Mouse (Mus musculus): Measurements from ENCODE around the gene Ipmk. TPM values are rescaled to one million over a fixed set of nuclear protein-coding genes. Genes with fewer than 3 reads are reported as not detected.

Gene Ipmk
- 16.1 and 16.7 TPM in 2 replicates for polyA plus RNA-seq (2016; fragmentation: Nextera tagmentation; extraction: Ambion mirVana)

DNA sequence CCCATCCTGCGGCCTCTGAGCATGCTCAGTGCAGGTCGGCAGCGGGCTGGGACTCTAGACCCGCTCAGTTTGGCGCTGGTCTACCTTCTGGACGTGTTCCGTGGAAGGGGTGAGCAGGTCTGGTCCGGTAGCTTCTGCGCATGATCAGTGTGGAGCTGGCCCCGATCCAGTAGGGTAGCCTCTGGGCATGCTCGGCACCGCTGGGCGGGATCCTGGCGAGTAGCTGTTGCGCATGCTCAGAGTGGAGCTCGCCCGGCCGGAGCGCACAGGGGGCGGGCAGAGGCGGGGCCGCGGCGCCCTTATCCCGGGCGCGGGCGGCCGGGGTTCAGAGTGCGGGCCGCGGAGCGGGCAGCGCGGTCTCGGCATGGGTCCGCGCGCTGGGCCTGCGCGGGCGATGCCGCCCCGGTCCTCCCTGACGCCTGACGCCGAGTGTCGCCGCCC is at the start of gene Ipmk:
TSS of gene Ipmk (plus strand) at position 255 of the 441 bp plus-strand sequence.
- under 1% methylated on average over 32 of the region's 49 CpGs for WGBS
- H3K9me3 ChIP-seq = no peaks in the 10 kb centered on the region
- peak; percentile 92 for ATAC-seq (ENCODE audit: insufficient number of reproducible peaks, insufficient read depth, low FRiP score, low TSS enrichment)
- H3K9ac ChIP-seq = peak within 1 kb of the TSS; percentile 91
- H3K4me3 ChIP-seq = peak within 1 kb of the TSS; percentile 93
- no peaks in the 10 kb centered on the region for H3K27me3 ChIP-seq
- peak within 1 kb of the TSS; percentile 78 for H3K27ac ChIP-seq
- H3K4me1 ChIP-seq = peaks cover 16% of the 10 kb centered on the region
- no peaks in the 10 kb centered on the region for H3K36me3 ChIP-seq
- H3K4me2 ChIP-seq (replicated peaks) = peak within 1 kb of the TSS; percentile 97

- Histone ChIP-seq H3K4me3 (no peak overlapping the region), H3K36me3 (no peaks in the 10 kb centered on the region), H3K9ac (no peak overlapping the region), H3K27ac (no peak overlapping the region), H3K9me3 (no peaks in the 10 kb centered on the region), H3K4me2 (replicated peaks) (no peak overlapping the region), H3K4me1 (no peaks in the 10 kb centered on the region), H3K27me3 (no peaks in the 10 kb centered on the region)
- WGBS = 81% methylated on average over 16 of the region's 16 CpGs
- ATAC-seq (ENCODE audit: insufficient number of reproducible peaks, insufficient read depth, low FRiP score, low TSS enrichment) = no peak
These were observed 47.4 kb upstream of the Ipmk start for GRCm38 (mm10) chr10:71300161-71300560.

- no peak overlapping the region for H3K4me3 ChIP-seq
- no peaks in the 10 kb centered on the region for H3K4me1 ChIP-seq
- 27% methylated on average over 5 of the region's 5 CpGs for WGBS
- H3K36me3 ChIP-seq = no peaks in the 10 kb centered on the region
- H3K27me3 ChIP-seq = no peaks in the 10 kb centered on the region
- H3K9me3 ChIP-seq = no peaks in the 10 kb centered on the region
- H3K27ac ChIP-seq = no peak overlapping the region
- ATAC-seq (ENCODE audit: insufficient number of reproducible peaks, insufficient read depth, low FRiP score, low TSS enrichment) = no peak
- H3K4me2 ChIP-seq (replicated peaks) = no peak overlapping the region
- H3K9ac ChIP-seq = no peak overlapping the region
These were observed 45.1 kb upstream of the Ipmk start for GRCm38 (mm10) chr10:71302490-71302889.

DNA sequence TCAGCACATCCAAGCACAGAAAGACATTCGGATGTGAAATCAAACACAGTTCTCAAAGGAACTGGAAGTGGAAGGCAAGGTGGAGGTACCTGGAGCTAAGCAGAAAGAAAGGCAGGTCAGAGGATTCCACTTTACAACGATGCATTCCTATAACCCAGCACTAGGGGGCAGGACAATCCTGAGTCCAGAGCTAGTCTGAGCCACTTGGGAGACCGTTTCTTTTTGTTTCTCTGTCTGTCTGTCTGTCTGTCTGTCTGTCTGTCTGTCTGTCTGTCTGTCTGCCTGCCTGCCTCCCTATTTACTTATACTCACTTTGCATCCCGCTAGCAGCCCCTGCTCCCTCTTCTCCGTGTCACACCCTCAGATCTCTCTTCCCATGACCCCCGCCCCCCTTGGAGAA is 41.4 kb upstream of the Ipmk start:
- Histone ChIP-seq H3K36me3 (no peaks in the 10 kb centered on the region), H3K9me3 (no peaks in the 10 kb centered on the region), H3K9ac (no peak overlapping the region), H3K4me3 (no peak overlapping the region), H3K27ac (no peak overlapping the region), H3K4me2 (replicated peaks) (peak overlapping the region; percentile 43), H3K27me3 (no peaks in the 10 kb centered on the region), H3K4me1 (no peaks in the 10 kb centered on the region)
- ATAC-seq (ENCODE audit: insufficient number of reproducible peaks, insufficient read depth, low FRiP score, low TSS enrichment) = no peak
- WGBS = 18% methylated on average over 6 of the region's 6 CpGs

DNA sequence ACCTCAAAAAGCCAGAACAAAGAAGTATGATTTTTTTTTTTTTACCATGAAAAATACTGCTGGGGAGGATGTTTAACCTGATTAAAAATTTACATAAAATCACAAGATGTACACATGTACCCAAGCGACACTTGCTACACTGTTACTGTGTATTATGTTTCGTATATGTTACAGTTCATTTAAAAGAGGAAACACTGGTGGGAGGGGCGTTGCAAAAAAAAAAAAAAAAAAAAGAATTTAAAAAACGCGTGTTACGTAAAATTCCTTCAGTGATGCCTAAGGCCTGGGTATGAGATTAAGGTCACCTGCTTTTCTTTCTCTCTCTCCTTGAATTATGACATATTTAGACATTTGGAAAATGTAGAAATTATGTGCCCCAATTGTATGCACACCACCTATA is 40.8 kb upstream of the Ipmk start:
- H3K9ac ChIP-seq = no peak overlapping the region
- H3K4me1 ChIP-seq = no peaks in the 10 kb centered on the region
- no peaks in the 10 kb centered on the region for H3K36me3 ChIP-seq
- H3K9me3 ChIP-seq = no peaks in the 10 kb centered on the region
- no peaks in the 10 kb centered on the region for H3K27me3 ChIP-seq
- ATAC-seq (ENCODE audit: insufficient number of reproducible peaks, insufficient read depth, low FRiP score, low TSS enrichment) = no peak
- no peak overlapping the region for H3K4me3 ChIP-seq
- H3K27ac ChIP-seq = no peak overlapping the region
- no peak overlapping the region for H3K4me2 ChIP-seq (replicated peaks)
- WGBS = 71% methylated on average over 6 of the region's 6 CpGs

- Histone ChIP-seq H3K4me1 (no peaks in the 10 kb centered on the region), H3K9ac (no peak overlapping the region), H3K9me3 (no peaks in the 10 kb centered on the region), H3K4me2 (replicated peaks) (no peak overlapping the region), H3K36me3 (no peaks in the 10 kb centered on the region), H3K27me3 (no peaks in the 10 kb centered on the region), H3K4me3 (no peak overlapping the region), H3K27ac (no peak overlapping the region)
- no peak for ATAC-seq (ENCODE audit: insufficient number of reproducible peaks, insufficient read depth, low FRiP score, low TSS enrichment)
- 94% methylated on average over 5 of the region's 5 CpGs for WGBS
These were observed 39.4 kb upstream of the Ipmk start for GRCm38 (mm10) chr10:71308199-71308598.

DNA sequence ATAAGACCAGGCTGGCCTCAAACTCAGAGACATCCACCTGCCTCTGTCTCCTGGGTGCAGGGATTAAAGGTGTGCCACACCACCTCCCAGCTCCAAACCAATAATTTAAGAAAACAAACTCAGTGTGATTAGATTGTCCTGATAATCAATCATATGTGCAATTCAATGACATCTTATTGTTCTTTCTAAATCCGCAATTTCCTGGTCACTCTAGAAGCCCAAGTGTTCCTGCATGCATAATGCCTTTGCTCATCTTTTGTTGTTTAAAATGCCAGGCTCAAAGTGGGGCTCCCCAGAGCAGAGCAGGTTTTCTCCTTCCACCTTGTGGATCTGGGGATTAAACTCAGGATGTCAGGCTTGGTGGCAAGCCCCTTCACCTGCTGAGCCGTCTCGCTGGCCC is 37.3 kb upstream of the Ipmk start:
- Histone ChIP-seq H3K4me1 (no peaks in the 10 kb centered on the region), H3K27me3 (no peaks in the 10 kb centered on the region), H3K9me3 (no peaks in the 10 kb centered on the region), H3K4me3 (no peak overlapping the region), H3K27ac (no peak overlapping the region), H3K9ac (no peak overlapping the region), H3K4me2 (replicated peaks) (no peak overlapping the region), H3K36me3 (no peaks in the 10 kb centered on the region)
- 64% methylated on average over 3 of the region's 3 CpGs for whole genome bisulfite sequencing
- ATAC-seq (ENCODE audit: insufficient number of reproducible peaks, insufficient read depth, low FRiP score, low TSS enrichment) = no peak

DNA sequence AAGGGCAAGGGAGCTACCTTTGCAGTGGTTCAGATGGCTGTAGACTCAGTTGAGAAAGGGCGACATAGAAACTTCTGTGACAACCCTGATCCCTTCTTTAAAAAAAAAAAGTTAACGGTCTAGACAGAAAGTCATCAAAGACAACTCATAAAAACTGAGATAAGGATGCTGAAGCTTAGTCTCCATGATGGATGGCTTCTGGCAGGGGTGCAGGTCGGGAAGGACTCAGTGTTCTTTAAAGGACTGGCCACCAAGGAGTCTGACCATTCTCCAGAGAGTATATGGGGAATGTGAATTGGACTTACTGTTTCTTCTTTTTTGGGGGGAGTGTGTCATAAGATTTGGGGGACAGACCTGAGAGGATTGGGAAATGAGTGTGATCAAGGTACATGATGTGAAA is 33.0 kb upstream of the Ipmk start:
- Histone ChIP-seq H3K9me3 (no peaks in the 10 kb centered on the region), H3K9ac (no peak overlapping the region), H3K4me2 (replicated peaks) (no peak overlapping the region), H3K27me3 (no peaks in the 10 kb centered on the region), H3K4me1 (no peaks in the 10 kb centered on the region), H3K27ac (no peak overlapping the region), H3K36me3 (no peaks in the 10 kb centered on the region), H3K4me3 (no peak overlapping the region)
- WGBS = 83% methylated on average over 3 of the region's 3 CpGs
- ATAC-seq (ENCODE audit: insufficient number of reproducible peaks, insufficient read depth, low FRiP score, low TSS enrichment) = no peak

DNA sequence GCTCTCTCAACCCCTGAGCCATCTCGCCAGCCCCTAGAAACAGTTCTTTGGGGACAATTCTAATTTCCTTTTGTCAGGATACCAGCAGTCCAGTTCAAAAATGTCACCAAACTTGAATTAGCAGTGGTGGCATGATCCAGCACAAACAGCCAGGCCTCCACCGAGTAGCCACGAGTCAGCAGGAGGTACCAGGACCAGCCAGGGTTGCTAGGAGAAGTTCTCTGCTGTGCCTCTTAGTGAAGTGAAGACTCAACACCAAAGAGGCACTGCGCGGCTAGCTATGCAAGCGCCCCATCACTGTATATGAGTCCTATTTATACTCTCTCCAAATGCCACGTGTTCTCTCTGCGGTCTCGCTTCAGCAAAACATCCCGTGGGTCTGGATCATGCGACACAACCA is 31.5 kb upstream of the Ipmk start:
- Histone ChIP-seq H3K4me2 (replicated peaks) (no peak overlapping the region), H3K27ac (no peak overlapping the region), H3K4me3 (no peak overlapping the region), H3K9me3 (no peaks in the 10 kb centered on the region), H3K36me3 (no peaks in the 10 kb centered on the region), H3K4me1 (no peaks in the 10 kb centered on the region), H3K27me3 (no peaks in the 10 kb centered on the region), H3K9ac (no peak overlapping the region)
- WGBS = 78% methylated on average over 11 of the region's 11 CpGs
- ATAC-seq (ENCODE audit: insufficient number of reproducible peaks, insufficient read depth, low FRiP score, low TSS enrichment) = no peak

GRCm38 (mm10) chr10:71316497-71316896 is 31.1 kb upstream of the Ipmk start:
- Histone ChIP-seq H3K9me3 (no peaks in the 10 kb centered on the region), H3K4me2 (replicated peaks) (no peak overlapping the region), H3K9ac (no peak overlapping the region), H3K27me3 (no peaks in the 10 kb centered on the region), H3K4me3 (no peak overlapping the region), H3K36me3 (no peaks in the 10 kb centered on the region), H3K27ac (no peak overlapping the region), H3K4me1 (no peaks in the 10 kb centered on the region)
- WGBS = 70% methylated on average over 7 of the region's 7 CpGs
- no peak for ATAC-seq (ENCODE audit: insufficient number of reproducible peaks, insufficient read depth, low FRiP score, low TSS enrichment)

DNA sequence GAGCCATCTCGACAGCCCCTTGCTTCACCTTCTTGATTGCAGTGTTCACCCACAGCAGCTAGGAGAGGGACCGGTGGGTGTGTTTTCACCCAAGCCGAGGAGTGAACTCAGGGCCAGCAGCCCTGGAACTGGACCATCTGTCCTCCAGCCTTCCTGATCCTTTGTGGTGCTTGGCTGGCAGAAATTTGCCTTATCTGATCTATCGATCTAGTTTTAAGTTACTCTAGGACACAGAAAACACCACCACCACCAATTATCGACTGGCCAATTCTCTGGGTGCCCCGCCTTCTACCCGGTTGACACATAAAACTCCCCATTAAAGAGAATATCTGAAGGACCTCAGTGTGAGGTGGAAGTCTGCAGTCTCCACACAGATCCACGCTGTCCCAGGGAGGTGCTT is 23.9 kb upstream of the Ipmk start:
- Histone ChIP-seq H3K4me3 (no peak overlapping the region), H3K4me2 (replicated peaks) (no peak overlapping the region), H3K27ac (no peak overlapping the region), H3K9me3 (no peaks in the 10 kb centered on the region), H3K27me3 (no peaks in the 10 kb centered on the region), H3K9ac (no peak overlapping the region), H3K36me3 (no peaks in the 10 kb centered on the region), H3K4me1 (no peaks in the 10 kb centered on the region)
- no peak for ATAC-seq (ENCODE audit: insufficient number of reproducible peaks, insufficient read depth, low FRiP score, low TSS enrichment)
- 81% methylated on average over 8 of the region's 8 CpGs for WGBS

DNA sequence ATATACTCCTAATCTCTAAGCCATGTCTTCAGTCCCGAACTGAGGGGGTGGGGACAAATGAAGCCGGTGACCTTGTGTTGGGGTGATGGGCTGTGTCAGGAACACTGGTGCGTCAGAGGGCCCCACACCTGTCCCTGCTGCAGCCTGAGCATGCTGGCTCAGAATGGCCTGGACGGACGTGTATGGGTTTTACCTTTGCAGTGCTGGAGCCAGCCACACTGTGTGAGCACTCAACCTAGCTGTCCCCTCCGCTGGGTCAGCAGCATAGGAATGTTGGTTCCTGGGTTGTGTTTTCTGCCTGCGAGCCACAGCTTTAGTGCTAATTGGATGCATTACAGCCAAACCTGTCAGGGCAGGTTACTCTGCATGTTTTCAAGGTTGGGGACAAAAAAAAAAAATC is 21.4 kb upstream of the Ipmk start:
- Histone ChIP-seq H3K27ac (no peak overlapping the region), H3K9ac (no peak overlapping the region), H3K4me1 (no peaks in the 10 kb centered on the region), H3K4me2 (replicated peaks) (no peak overlapping the region), H3K36me3 (peaks cover 17% of the 10 kb centered on the region), H3K27me3 (no peaks in the 10 kb centered on the region), H3K4me3 (no peak overlapping the region), H3K9me3 (no peaks in the 10 kb centered on the region)
- ATAC-seq (ENCODE audit: insufficient number of reproducible peaks, insufficient read depth, low FRiP score, low TSS enrichment) = no peak
- 68% methylated on average over 7 of the region's 7 CpGs for WGBS

DNA sequence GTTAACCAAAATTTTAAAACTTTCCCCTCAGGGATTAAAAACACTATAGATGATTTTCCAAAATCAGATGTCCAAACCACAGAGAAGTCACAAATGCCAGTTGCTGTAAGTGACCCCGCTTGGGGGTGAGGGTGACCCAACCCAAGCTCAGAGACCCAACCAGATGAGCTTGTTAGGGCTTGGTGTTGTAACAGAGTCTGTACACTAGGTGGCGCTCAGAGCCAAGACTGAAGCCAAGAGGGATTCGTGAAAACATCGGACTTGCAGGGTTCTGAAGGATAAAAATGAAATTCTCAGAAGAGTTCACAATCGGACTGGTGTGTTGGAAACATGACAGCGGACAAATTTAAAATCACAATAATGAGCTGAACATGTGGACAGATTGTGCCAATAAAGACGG is 20.8 kb upstream of the Ipmk start:
- Histone ChIP-seq H3K9ac (no peak overlapping the region), H3K4me2 (replicated peaks) (no peak overlapping the region), H3K4me1 (no peaks in the 10 kb centered on the region), H3K27ac (no peak overlapping the region), H3K27me3 (no peaks in the 10 kb centered on the region), H3K9me3 (no peaks in the 10 kb centered on the region), H3K36me3 (peaks cover 17% of the 10 kb centered on the region), H3K4me3 (no peak overlapping the region)
- ATAC-seq (ENCODE audit: insufficient number of reproducible peaks, insufficient read depth, low FRiP score, low TSS enrichment) = no peak
- 19% methylated on average over 7 of the region's 7 CpGs for WGBS

Data from embryonic facial prominence, embryonic 12.5 days (tissue).